Mouse (Mus musculus) ES-E14 (cell line): ENCODE results near the gene Pxt1. TPM values are rescaled to one million over a fixed set of nuclear protein-coding genes. Genes with fewer than 3 reads are reported as not detected.
"Not testable (repeated sequence)": the region's sequence is repeated elsewhere in the genome, so short reads cannot be mapped to it uniquely, and the experiment has no call there.

Experiments
- DNase-seq: peaks from one replicate; pipeline ENCODE4 v3.0.0-alpha.2; 2013; ENCODE audit warnings: low read depth, low spot score
- H3K27ac ChIP-seq: 2 replicates; pipeline ENCODE4 v1.5.1; 2012; ENCODE audit warnings: low read depth, mild to moderate bottlenecking, low read length, moderate library complexity, mixed read lengths; ENCODE audit not compliant: poor library complexity, insufficient read depth, severe bottlenecking
- H3K36me3 ChIP-seq: 2 replicates; pipeline ENCODE4 v1.6.1; 2012; ENCODE audit warnings: mild to moderate bottlenecking, low read length, moderate library complexity, mixed read lengths; ENCODE audit not compliant: control insufficient read depth, poor library complexity, insufficient read depth, severe bottlenecking
- H3K4me1 ChIP-seq, 2 experiments: fragments of 150-350 bp in 1 of 2; sonication (generic) in 1 of 2; 2 replicates each; pipeline ENCODE4 v1.6.1; 2012; ENCODE audit warnings: low read length in 2 of 2, mild to moderate bottlenecking in 1 of 2, mixed read lengths in 1 of 2; ENCODE audit not compliant: control insufficient read depth in 2 of 2, insufficient read depth in 2 of 2, poor library complexity in 1 of 2
- H3K4me3 ChIP-seq, 2 experiments: fragments of 150-350 bp in 1 of 2; sonication (generic) in 1 of 2; 2 replicates each; pipeline ENCODE4 v1.5.1; 2012; ENCODE audit warnings: low read length in 2 of 2, low read depth in 1 of 2, mild to moderate bottlenecking in 1 of 2, mixed read lengths in 1 of 2; ENCODE audit not compliant: insufficient read depth in 1 of 2, poor library complexity in 1 of 2, severe bottlenecking in 1 of 2
- H3K9ac ChIP-seq: 2 replicates; pipeline ENCODE4 v1.6.1; 2012; ENCODE audit warnings: low read depth, mild to moderate bottlenecking, low read length, mixed read lengths; ENCODE audit not compliant: poor library complexity, insufficient read depth, severe bottlenecking
- H3K9me3 ChIP-seq: fragments of 150-350 bp; sonication (generic); 2 replicates; pipeline ENCODE4 v1.6.1; 2012; ENCODE audit warnings: low read depth, mild to moderate bottlenecking, low read length; ENCODE audit not compliant: control insufficient read depth, insufficient read depth
- CHD2 ChIP-seq: IDR thresholded peaks from 2 replicates; pipeline ENCODE4 v1.6.1; 2014; ENCODE audit warnings: mild to moderate bottlenecking, low read depth, low read length, inconsistent platforms
- HCFC1 ChIP-seq: IDR thresholded peaks from 2 replicates; pipeline ENCODE4 v1.6.1; 2012; ENCODE audit warnings: low read length, inconsistent platforms, borderline replicate concordance; ENCODE audit not compliant: insufficient read depth
- MAFK ChIP-seq: IDR thresholded peaks from 2 replicates; pipeline ENCODE4 v1.6.1; 2014; ENCODE audit warnings: mild to moderate bottlenecking, low read depth, low read length, inconsistent platforms; ENCODE audit not compliant: insufficient read depth
- ZC3H11A ChIP-seq: IDR thresholded peaks from 2 replicates; pipeline ENCODE4 v1.6.1; 2012; ENCODE audit warnings: low read depth, mild to moderate bottlenecking, inconsistent platforms, low read length, borderline replicate concordance
- ZNF384 ChIP-seq: IDR thresholded peaks from 2 replicates; pipeline ENCODE4 v1.6.1; 2012; ENCODE audit warnings: low read depth, low read length, inconsistent platforms
- in situ Hi-C, 2 experiments: fragments of 600-800 bp; cut with MboI; formaldehyde crosslinking; loops; one replicate each; pipeline ENCODE4 v1.15.1; 2025; ENCODE audit warnings: low sequenced_read_pairs in 2 of 2, inconsistent platforms in 1 of 2; ENCODE audit not compliant: unreplicated experiment in 2 of 2
- total RNA-seq: library from RNA; depleted of rRNA; stranded (reverse); fragments of 300-350 nt; gene quantifications from 2 replicates; pipeline ENCODE4 v1.2.3, GENCODE M21; 2012; rRNA removed

Gene Pxt1
- total RNA-seq = 0.36 and 1.4 TPM in 2 replicates

DNA sequence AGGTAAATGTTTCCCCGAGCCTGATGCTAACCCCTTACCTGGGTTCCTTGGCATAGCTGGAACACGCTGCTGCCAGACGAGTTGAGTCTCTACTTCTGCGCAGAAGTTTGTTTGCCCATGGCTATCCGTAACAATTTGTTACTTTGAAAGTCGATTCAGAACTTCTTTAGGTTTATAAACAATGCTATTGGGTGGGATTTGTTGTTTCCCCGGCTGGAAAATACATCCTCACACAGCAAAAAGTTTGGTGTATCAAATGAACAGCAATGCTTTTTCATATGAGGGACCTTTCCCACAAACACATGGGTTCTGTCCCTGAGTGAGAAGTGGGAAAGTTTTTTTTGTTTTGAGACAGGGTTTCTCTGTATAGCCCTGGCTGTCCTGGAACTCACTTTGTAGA lies at the start of gene Pxt1:
TSS of gene Pxt1 (minus strand) at position 101 of the 400 bp plus-strand sequence.
- Histone ChIP-seq H3K4me3 (no peak within 1 kb of the TSS), H3K9me3 (no peaks in the 10 kb centered on the region), H3K9ac (peak within 1 kb of the TSS; percentile 36; the same call in 1 of the 2 replicates), H3K36me3 (no peaks in the 10 kb centered on the region), H3K27ac (no peak within 1 kb of the TSS), H3K4me1 (peaks cover 0 to 4% of the 10 kb centered on the region in 2 experiments; a peak in 2 of 4 replicates)
- DNase-seq = no peak
- in situ Hi-C loops = no loop called here
- no peak for TF ChIP-seq ZNF384
- TF ChIP-seq ZC3H11A = no peak
- TF ChIP-seq CHD2 = no peak
- TF ChIP-seq MAFK = no peak

DNA sequence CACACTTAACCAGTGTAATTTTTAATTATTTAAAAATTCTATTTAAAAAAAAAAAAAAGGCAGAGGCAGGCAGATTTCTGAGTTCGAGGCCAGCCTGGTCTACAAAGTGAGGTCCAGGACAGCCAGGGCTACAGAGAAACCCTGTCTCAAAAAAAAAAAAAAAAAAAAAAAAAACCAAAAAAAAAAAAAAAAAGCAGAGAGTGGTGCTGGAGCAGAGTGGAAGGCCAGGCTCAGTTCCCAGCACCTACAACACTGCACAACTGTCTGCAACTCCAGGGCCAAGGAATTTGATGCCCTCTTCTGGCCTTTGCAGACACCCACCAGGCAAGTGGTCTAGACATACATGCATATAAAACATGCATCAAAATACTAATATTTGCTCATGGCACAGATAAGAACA lies 49.4 kb upstream of the Pxt1 start:
- DNase-seq, H3K4me1 ChIP-seq, H3K27ac ChIP-seq, H3K9me3 ChIP-seq, H3K9ac ChIP-seq, in situ Hi-C loops, H3K4me3 ChIP-seq: not testable (repeated sequence)
- TF ChIP-seq ZNF384 = peak; percentile 85
- peaks cover 28% of the 10 kb centered on the region for H3K36me3 ChIP-seq

DNA sequence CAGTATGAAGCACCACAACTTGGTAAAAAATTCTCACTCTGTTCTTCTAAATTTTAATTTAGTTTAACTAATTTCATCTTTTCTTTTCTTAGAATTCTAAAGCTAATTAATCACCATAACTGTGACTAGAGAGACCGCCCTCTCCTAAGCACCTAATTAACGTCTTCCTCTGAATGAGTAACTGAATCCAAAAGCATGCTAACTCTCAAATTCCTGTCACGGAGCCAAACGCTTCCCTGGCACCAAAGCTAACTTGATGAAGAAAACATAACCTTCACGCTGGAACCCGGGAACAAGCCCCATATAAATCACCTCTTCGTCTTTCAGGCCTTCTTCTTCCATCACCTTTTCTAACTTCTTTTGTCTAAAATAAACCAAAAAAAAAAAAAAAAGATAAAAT lies 48.5 kb upstream of the Pxt1 start:
- H3K27ac ChIP-seq = no peak overlapping the region
- H3K9me3 ChIP-seq = peaks cover 2% of the 10 kb centered on the region; the same call in 1 of the 2 replicates
- DNase-seq = no peak
- in situ Hi-C loops = no loop called here
- H3K4me1 ChIP-seq = peaks cover 0 to 6% of the 10 kb centered on the region in 2 experiments; a peak in 2 of 4 replicates
- no peak overlapping the region for H3K9ac ChIP-seq
- H3K4me3 ChIP-seq = no peak overlapping the region
- H3K36me3 ChIP-seq = peaks cover 33% of the 10 kb centered on the region
- TF ChIP-seq ZC3H11A (no peak), CHD2 (no peak), MAFK (no peak), ZNF384 (no peak), HCFC1 (no peak)

DNA sequence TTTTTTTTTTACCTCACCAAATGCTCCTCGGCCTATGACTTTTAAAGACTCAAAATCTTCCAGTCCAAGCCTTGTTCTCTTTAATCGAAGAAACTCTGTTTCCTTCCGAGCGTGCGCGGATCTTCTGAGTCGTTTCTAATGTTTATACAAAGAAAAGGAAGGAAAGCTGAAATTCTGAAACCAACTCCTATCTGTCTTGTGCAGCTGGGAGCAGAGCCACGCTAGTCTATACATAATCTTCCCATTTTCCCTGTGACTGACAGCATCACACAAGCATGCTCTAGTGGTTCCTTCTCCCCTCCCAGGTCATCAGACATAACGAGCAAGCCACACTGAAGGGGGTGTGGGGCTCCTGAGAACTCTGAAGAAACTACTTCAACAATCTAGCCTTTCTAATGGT lies 47.6 kb upstream of the Pxt1 start:
- H3K36me3 ChIP-seq = peaks cover 33% of the 10 kb centered on the region
- DNase-seq = no peak
- TF ChIP-seq CHD2 = no peak
- TF ChIP-seq MAFK = no peak
- no peak for TF ChIP-seq ZC3H11A
- TF ChIP-seq HCFC1 = no peak
- no peak for TF ChIP-seq ZNF384
- no peak overlapping the region for H3K27ac ChIP-seq
- peaks cover 2% of the 10 kb centered on the region; the same call in 1 of the 2 replicates for H3K9me3 ChIP-seq
- H3K4me1 ChIP-seq = peaks cover 0 to 6% of the 10 kb centered on the region in 2 experiments; a peak in 2 of 4 replicates
- in situ Hi-C loops = no loop called here
- H3K4me3 ChIP-seq = no peak overlapping the region
- H3K9ac ChIP-seq = no peak overlapping the region

DNA sequence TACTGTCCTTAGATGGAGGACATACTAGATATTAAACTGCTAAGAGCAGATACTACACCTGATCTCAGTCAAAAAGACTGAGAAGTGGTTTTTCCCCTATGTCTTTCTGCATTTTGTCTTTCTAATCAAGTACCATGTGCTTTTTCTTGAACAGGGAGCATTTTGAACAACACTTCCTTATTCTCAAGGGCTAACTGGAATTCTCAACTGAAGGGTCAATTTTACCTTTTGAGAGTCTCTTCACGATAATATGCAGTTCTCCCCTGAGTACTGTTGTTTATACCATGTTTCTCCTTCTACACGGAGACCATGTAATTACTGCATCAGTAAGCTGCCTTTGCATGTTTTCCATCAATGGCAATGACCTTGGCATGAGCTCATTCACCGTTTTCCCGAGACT lies 46.4 kb upstream of the Pxt1 start:
- in situ Hi-C loops = no loop called here
- Histone ChIP-seq H3K9ac (no peak overlapping the region), H3K36me3 (peaks cover 30% of the 10 kb centered on the region), H3K27ac (no peak overlapping the region), H3K9me3 (peaks cover 2% of the 10 kb centered on the region; the same call in 1 of the 2 replicates), H3K4me3 (no peak overlapping the region), H3K4me1 (peaks cover 0 to 6% of the 10 kb centered on the region in 2 experiments; a peak in 2 of 4 replicates)
- TF ChIP-seq ZNF384 = no peak
- no peak for TF ChIP-seq MAFK
- no peak for DNase-seq
